Mouse (Mus musculus): ENCODE measurements around the gene Olfr353. TPM values are rescaled to one million over a fixed set of nuclear protein-coding genes. Genes with fewer than 3 reads are reported as not detected.

Gene Olfr353
- total and polyA plus RNA-seq, 2 experiments from 2014 or later: not detected

GRCm38 (mm10) chr2:36846010-36846409 lies 46.7 kb downstream of the Olfr353 start, which contains the start of gene Olfr350:
Olfr350 (plus strand) TSS chr2:36846310.
- ATAC-seq (no peak), DNase-seq (ENCODE audit: low spot score) (no peak)
- Histone ChIP-seq H3K4me2 (ENCODE audit: low read depth, low read length) (no peak within 1 kb of the TSS), H3K27ac (no peak within 1 kb of the TSS), H3K9me3 (ENCODE audit: low read length) (peaks cover 15% of the 10 kb centered on the region), H3K36me3 (ENCODE audit: insufficient read depth, low read length) (no peaks in the 10 kb centered on the region), H3K4me3 (ENCODE audit: low read length) (no peak within 1 kb of the TSS), H3K9ac (replicated peaks; ENCODE audit: low read length) (no peak within 1 kb of the TSS), H3K4me1 (ENCODE audit: insufficient read depth, low read length) (no peaks in the 10 kb centered on the region), H3K27me3 (ENCODE audit: insufficient read depth, low read length) (no peaks in the 10 kb centered on the region)
- 82% methylated on average over 1 of the region's 1 CpGs for whole genome bisulfite sequencing
- TF ChIP-seq CTCF (IDR thresholded peaks at IDR 0.05; ENCODE audit: low read depth): no peak

Other genes starting within 250 kb of the Olfr353 start
- not detected in 2 replicates for gene Olfr346, start 207.1 kb downstream of the Olfr353 start, total RNA-seq (2014; rRNA removed)
- not detected in 2 replicates for gene Olfr346, start 207.1 kb downstream of the Olfr353 start, polyA plus RNA-seq (2015; fragmentation: Nextera tagmentation; extraction: Ambion mirVana)
- gene Olfr347, start 161.0 kb downstream of the Olfr353 start, total RNA-seq (2014; rRNA removed): not detected in 2 replicates
- gene Olfr347, start 161.0 kb downstream of the Olfr353 start, polyA plus RNA-seq (2015; fragmentation: Nextera tagmentation; extraction: Ambion mirVana): not detected in 2 replicates
- gene Olfr348, start 108.7 kb downstream of the Olfr353 start, total RNA-seq (2014; rRNA removed): not detected in 2 replicates
- gene Olfr348, start 108.7 kb downstream of the Olfr353 start, polyA plus RNA-seq (2015; fragmentation: Nextera tagmentation; extraction: Ambion mirVana): not detected in 2 replicates
- gene Olfr50, start 102.4 kb downstream of the Olfr353 start, total RNA-seq (2014; rRNA removed): not detected in 2 replicates
- not detected in 2 replicates for gene Olfr50, start 102.4 kb downstream of the Olfr353 start, polyA plus RNA-seq (2015; fragmentation: Nextera tagmentation; extraction: Ambion mirVana)
- gene Olfr3, start 75.9 kb downstream of the Olfr353 start, total RNA-seq (2014; rRNA removed): not detected in 2 replicates
- not detected in 2 replicates for gene Olfr3, start 75.9 kb downstream of the Olfr353 start, polyA plus RNA-seq (2015; fragmentation: Nextera tagmentation; extraction: Ambion mirVana)
- gene Olfr350, start 46.6 kb downstream of the Olfr353 start, total RNA-seq (2014; rRNA removed): not detected in 2 replicates
- gene Olfr350, start 46.6 kb downstream of the Olfr353 start, polyA plus RNA-seq (2015; fragmentation: Nextera tagmentation; extraction: Ambion mirVana): not detected in 2 replicates
- gene Olfr351, start 30.3 kb downstream of the Olfr353 start, total RNA-seq (2014; rRNA removed): not detected in 2 replicates
- gene Olfr351, start 30.3 kb downstream of the Olfr353 start, polyA plus RNA-seq (2015; fragmentation: Nextera tagmentation; extraction: Ambion mirVana): not detected in 2 replicates
- not detected in 2 replicates for gene Olfr352, start 24.5 kb downstream of the Olfr353 start, total RNA-seq (2014; rRNA removed)
- gene Olfr352, start 24.5 kb downstream of the Olfr353 start, polyA plus RNA-seq (2015; fragmentation: Nextera tagmentation; extraction: Ambion mirVana): not detected in 2 replicates
- not detected in 2 replicates for gene Olfr354, start 12.7 kb upstream of the Olfr353 start, total RNA-seq (2014; rRNA removed)
- not detected in 2 replicates for gene Olfr354, start 12.7 kb upstream of the Olfr353 start, polyA plus RNA-seq (2015; fragmentation: Nextera tagmentation; extraction: Ambion mirVana)
- not detected in 2 replicates for gene Olfr355, start 36.0 kb upstream of the Olfr353 start, total RNA-seq (2014; rRNA removed)
- gene Olfr355, start 36.0 kb upstream of the Olfr353 start, polyA plus RNA-seq (2015; fragmentation: Nextera tagmentation; extraction: Ambion mirVana): not detected in 2 replicates
- not detected in 2 replicates for gene Olfr356, start 44.2 kb upstream of the Olfr353 start, total RNA-seq (2014; rRNA removed)
- gene Olfr356, start 44.2 kb upstream of the Olfr353 start, polyA plus RNA-seq (2015; fragmentation: Nextera tagmentation; extraction: Ambion mirVana): not detected in 2 replicates
- gene Olfr357, start 100.9 kb upstream of the Olfr353 start, total RNA-seq (2014; rRNA removed): not detected in 2 replicates
- gene Olfr357, start 100.9 kb upstream of the Olfr353 start, polyA plus RNA-seq (2015; fragmentation: Nextera tagmentation; extraction: Ambion mirVana): not detected in 2 replicates
- gene Olfr358, start 116.4 kb upstream of the Olfr353 start, total RNA-seq (2014; rRNA removed): not detected in 2 replicates
- gene Olfr358, start 116.4 kb upstream of the Olfr353 start, polyA plus RNA-seq (2015; fragmentation: Nextera tagmentation; extraction: Ambion mirVana): not detected in 2 replicates
- not detected in 2 replicates for gene Olfr360, start 172.8 kb upstream of the Olfr353 start, total RNA-seq (2014; rRNA removed)
- gene Olfr360, start 172.8 kb upstream of the Olfr353 start, polyA plus RNA-seq (2015; fragmentation: Nextera tagmentation; extraction: Ambion mirVana): not detected in 2 replicates
- gene Olfr361, start 196.4 kb upstream of the Olfr353 start, total RNA-seq (2014; rRNA removed): not detected in 2 replicates
- gene Olfr361, start 196.4 kb upstream of the Olfr353 start, polyA plus RNA-seq (2015; fragmentation: Nextera tagmentation; extraction: Ambion mirVana): not detected in 2 replicates
- gene Olfr362, start 225.0 kb upstream of the Olfr353 start, total RNA-seq (2014; rRNA removed): not detected in 2 replicates
- gene Olfr362, start 225.0 kb upstream of the Olfr353 start, polyA plus RNA-seq (2015; fragmentation: Nextera tagmentation; extraction: Ambion mirVana): not detected in 2 replicates
- not detected in 2 replicates for gene Olfr364-ps1, start 246.4 kb upstream of the Olfr353 start, total RNA-seq (2014; rRNA removed)
- gene Olfr364-ps1, start 246.4 kb upstream of the Olfr353 start, polyA plus RNA-seq (2015; fragmentation: Nextera tagmentation; extraction: Ambion mirVana): not detected in 2 replicates

All from hindbrain, postnatal 0 days (tissue).